Mouse (Mus musculus): ENCODE measurements around the gene Nol4l. TPM values are rescaled to one million over a fixed set of nuclear protein-coding genes. Genes with fewer than 3 reads are reported as not detected.
A peak's percentile ranks its signal among the peaks of the same experiment; 100 is the strongest.

Nol4l gene
- polyA plus RNA-seq, 1 experiment from 2014 or later: 6.9 TPM

DNA sequence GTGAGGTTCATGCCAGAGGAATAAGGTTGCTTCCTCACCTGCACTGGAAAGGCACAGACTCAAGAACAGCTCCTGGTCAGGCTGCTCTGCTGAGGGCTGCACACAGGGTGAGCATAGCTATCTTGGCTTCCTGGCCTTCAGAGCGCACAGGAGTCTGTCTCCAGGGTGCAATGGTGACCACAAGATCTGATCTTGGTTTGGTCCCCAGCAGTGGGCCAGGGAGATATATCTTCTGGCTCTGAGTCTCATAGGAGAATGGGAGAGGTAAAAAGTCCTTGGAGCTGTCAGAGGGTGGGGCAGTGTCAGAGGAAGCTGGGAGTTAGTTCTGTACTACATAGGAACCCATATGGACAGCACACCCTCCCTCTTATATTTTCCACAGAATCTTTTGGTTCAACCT, 50.3 kb downstream of the Nol4l start:
- Histone ChIP-seq H3K36me3 (no peaks in the 10 kb centered on the region), H3K27me3 (no peaks in the 10 kb centered on the region), H3K4me2 (no peak overlapping the region), H3K9ac (no peak overlapping the region), H3K4me3 (no peak overlapping the region), H3K4me1 (replicated peaks) (peaks cover 62% of the 10 kb centered on the region), H3K9me3 (replicated peaks) (no peaks in the 10 kb centered on the region), H3K27ac (no peak overlapping the region)
- ATAC-seq (replicated peaks; ENCODE audit: insufficient number of reproducible peaks, insufficient read depth, low FRiP score, low read depth): no peak
- 80% methylated on average over 1 of the region's 1 CpGs for WGBS

DNA sequence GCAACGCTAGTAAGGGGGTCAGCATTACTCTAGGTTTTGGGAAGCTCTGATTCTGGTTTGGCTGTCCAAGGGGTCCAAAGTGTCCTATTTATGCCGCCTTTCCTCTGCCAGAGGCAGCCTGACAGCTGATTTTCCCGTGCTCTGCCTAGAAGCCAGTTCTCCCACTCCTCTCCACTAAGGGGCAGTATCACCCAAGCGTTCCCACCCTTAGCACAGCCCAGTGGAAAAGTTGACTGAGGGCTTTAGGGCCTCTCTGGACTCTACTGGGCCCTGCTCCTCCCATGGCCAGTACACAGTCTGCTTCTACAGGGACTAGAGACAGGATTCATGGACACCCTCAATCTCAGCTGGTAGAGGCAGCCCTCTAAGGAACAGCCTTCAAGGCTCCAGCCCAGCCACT, 51.2 kb downstream of the Nol4l start:
- H3K27ac ChIP-seq: peak overlapping the region; percentile 39
- peaks cover 61% of the 10 kb centered on the region for H3K4me1 ChIP-seq (replicated peaks)
- no peak overlapping the region for H3K4me2 ChIP-seq
- H3K27me3 ChIP-seq: no peaks in the 10 kb centered on the region
- H3K9me3 ChIP-seq (replicated peaks): no peaks in the 10 kb centered on the region
- no peaks in the 10 kb centered on the region for H3K36me3 ChIP-seq
- 12% methylated on average over 4 of the region's 4 CpGs for whole genome bisulfite sequencing
- peak; percentile 58 for ATAC-seq (replicated peaks; ENCODE audit: insufficient number of reproducible peaks, insufficient read depth, low FRiP score, low read depth)
- no peak overlapping the region for H3K4me3 ChIP-seq
- H3K9ac ChIP-seq: peak overlapping the region; percentile 42; the same call in 1 of the 2 replicates

DNA sequence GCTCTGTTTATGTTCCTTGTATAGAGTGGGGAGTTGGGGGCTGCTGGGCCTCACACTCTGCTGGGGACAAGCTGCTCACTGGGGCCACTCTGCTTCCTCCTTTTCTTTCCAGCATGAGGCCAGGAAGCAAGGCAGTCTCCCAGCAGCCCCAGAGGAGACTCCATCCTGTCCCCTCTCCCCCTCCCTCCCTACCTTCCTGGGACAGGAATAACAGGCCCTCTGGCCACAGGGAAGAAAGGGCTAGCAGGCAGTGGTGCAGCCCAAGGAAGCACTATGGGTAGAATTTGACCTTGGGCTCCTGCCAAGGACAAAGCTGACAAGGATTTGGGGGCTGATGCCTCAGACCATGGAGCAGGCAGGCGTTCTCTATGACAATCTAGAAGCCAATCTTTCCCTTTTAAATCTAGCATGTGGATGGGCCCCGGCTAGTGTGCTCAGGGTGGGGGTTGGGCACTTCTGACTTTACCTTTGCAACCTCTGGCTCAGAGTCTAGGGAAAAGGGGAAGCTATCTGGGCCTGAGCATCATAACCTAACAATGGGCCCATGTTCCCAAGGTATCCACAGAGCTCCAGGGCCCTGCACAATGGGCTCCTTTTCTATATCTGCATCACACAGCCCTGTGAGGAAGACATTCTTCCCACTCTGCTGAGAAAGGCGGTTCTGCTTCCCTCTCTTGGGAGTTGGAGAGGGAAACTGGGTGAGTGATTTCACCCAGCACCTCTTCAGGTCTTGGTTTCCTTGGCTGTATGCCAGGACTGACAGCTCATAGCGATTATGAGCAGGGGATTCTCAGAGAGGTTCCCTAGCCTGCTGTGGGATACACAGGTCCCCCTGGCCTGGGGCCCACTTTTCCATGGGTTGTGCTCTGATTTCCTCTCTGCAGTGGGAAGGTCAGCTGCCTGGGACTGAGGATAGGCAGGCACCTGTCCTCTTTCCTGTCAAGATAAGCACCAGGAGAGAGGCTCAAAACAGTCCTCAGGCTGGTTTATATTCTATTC, 54.4 kb downstream of the Nol4l start:
- no peaks in the 10 kb centered on the region for H3K27me3 ChIP-seq
- H3K4me1 ChIP-seq (replicated peaks): peaks cover 50% of the 10 kb centered on the region
- no peak overlapping the region for H3K4me2 ChIP-seq
- 12% methylated on average over 4 of the region's 4 CpGs for WGBS
- H3K27ac ChIP-seq: peak overlapping the region; percentile 87
- peak; percentile 76 for ATAC-seq (replicated peaks; ENCODE audit: insufficient number of reproducible peaks, insufficient read depth, low FRiP score, low read depth)
- H3K36me3 ChIP-seq: no peaks in the 10 kb centered on the region
- no peaks in the 10 kb centered on the region for H3K9me3 ChIP-seq (replicated peaks)
- H3K9ac ChIP-seq: 0 out of 2 replicates have a peak overlapping the region, but pooled peaks have one; percentile 4
- no peak overlapping the region for H3K4me3 ChIP-seq

DNA sequence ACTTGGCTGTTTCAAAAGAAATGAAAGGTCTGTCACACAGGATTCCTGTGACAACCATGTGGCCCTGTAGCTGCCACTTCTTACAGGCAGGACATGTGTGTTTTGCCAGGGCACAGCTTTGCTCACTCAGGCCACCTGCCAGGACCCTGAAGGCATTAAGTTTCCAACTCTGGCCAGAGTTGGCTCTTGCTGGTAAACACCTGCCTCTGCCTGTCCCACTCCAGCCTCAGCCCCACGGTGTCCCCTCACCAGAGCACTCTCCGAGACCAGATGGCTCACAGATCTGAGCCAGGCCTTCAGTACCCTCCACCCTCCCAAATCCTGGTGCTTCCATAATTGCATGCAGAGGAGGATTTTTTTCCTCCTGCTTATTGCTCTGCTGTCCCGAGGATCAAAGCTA, 58.8 kb downstream of the Nol4l start:
- Histone ChIP-seq H3K27me3 (no peaks in the 10 kb centered on the region), H3K9me3 (replicated peaks) (no peaks in the 10 kb centered on the region), H3K4me1 (replicated peaks) (peaks cover 36% of the 10 kb centered on the region), H3K9ac (no peak overlapping the region), H3K4me2 (no peak overlapping the region), H3K36me3 (no peaks in the 10 kb centered on the region), H3K27ac (no peak overlapping the region), H3K4me3 (no peak overlapping the region)
- 69% methylated on average over 3 of the region's 3 CpGs for WGBS
- ATAC-seq (replicated peaks; ENCODE audit: insufficient number of reproducible peaks, insufficient read depth, low FRiP score, low read depth): no peak

DNA sequence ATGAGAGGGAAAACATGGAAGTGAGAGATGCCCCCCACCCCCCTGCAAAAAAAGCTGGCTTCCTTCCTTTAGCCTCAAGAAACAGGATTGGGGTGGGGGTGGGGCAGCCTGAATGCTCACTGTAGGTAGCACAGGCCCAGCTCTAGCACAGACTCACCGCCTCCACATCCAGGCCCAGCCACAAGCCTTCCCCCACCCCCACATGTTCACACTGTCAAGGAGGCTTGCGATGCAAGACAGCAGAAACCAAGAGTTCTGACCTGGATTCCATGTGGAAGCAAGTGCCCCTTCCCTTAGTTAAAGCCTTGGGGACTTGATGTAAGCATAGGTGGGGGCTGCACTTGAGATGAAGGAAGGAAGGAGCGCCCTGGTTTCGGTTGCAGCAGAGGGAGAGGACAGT, 60.0 kb downstream of the Nol4l start:
- Histone ChIP-seq H3K9ac (no peak overlapping the region), H3K4me2 (no peak overlapping the region)
- WGBS: 44% methylated on average over 4 of the region's 4 CpGs

DNA sequence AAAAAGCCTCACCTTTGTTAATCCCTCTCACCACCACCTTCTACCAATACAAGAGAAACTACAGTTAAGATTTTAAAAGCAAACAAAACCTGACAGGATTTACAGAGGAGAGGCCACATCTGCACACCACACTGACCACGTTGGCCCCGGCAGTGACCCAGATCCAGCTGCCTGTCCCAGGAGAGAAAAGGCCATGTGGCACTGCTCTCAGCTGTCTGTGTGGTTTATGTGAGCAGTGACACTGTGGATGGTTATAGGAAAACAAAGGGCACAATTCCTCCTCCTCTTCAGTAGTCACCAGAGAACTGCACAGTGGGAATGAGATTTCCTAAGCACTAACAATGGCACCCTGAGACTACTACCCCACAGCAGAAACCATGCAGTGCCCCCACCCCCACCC, 60.5 kb downstream of the Nol4l start:
- Histone ChIP-seq H3K27me3 (no peaks in the 10 kb centered on the region), H3K9ac (no peak overlapping the region), H3K27ac (peak overlapping the region; percentile 16; the same call in 1 of the 2 replicates), H3K36me3 (no peaks in the 10 kb centered on the region), H3K4me3 (no peak overlapping the region), H3K4me1 (replicated peaks) (peaks cover 20% of the 10 kb centered on the region), H3K9me3 (replicated peaks) (no peaks in the 10 kb centered on the region), H3K4me2 (no peak overlapping the region)
- ATAC-seq (replicated peaks; ENCODE audit: insufficient number of reproducible peaks, insufficient read depth, low FRiP score, low read depth): no peak
- WGBS: 27% methylated on average over 2 of the region's 2 CpGs

More for the DNA sequence above, 60.0 kb downstream of the Nol4l start:
- no peaks in the 10 kb centered on the region for H3K9me3 ChIP-seq (replicated peaks)
- peaks cover 24% of the 10 kb centered on the region for H3K4me1 ChIP-seq (replicated peaks)
- H3K27me3 ChIP-seq: no peaks in the 10 kb centered on the region
- H3K27ac ChIP-seq: peak overlapping the region; percentile 16; the same call in 1 of the 2 replicates
- no peaks in the 10 kb centered on the region for H3K36me3 ChIP-seq
- H3K4me3 ChIP-seq: no peak overlapping the region
- ATAC-seq (replicated peaks; ENCODE audit: insufficient number of reproducible peaks, insufficient read depth, low FRiP score, low read depth): peak; percentile 69; the same call in 1 of the 2 replicates

DNA sequence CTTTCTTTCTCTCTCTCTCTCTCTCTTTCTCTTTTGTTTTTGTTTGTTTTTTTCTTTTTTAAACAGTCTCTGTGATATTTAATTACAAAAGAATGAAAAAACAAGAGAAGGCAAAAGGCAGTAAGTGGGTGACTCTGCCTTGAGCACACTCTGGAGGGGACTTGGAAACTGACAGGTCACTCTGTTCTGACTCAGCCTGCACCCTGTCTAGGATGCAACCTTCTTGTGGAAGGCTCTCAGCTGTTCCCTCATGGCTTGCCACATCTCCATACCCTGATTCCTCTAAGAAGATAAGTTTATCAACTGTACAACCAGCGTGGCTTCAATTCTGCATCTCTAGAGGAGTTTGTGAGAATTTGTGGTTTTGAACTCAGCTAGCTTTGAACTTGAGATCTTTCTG, 62.4 kb downstream of the Nol4l start:
- Histone ChIP-seq H3K27me3 (no peaks in the 10 kb centered on the region), H3K4me1 (replicated peaks) (peaks cover 14% of the 10 kb centered on the region), H3K9me3 (replicated peaks) (no peaks in the 10 kb centered on the region), H3K9ac (no peak overlapping the region), H3K4me2 (no peak overlapping the region), H3K36me3 (peaks cover 4% of the 10 kb centered on the region; the same call in 1 of the 2 replicates), H3K27ac (no peak overlapping the region), H3K4me3 (no peak overlapping the region)
- ATAC-seq (replicated peaks; ENCODE audit: insufficient number of reproducible peaks, insufficient read depth, low FRiP score, low read depth): no peak
- WGBS: 50% methylated on average over 1 of the region's 1 CpGs

DNA sequence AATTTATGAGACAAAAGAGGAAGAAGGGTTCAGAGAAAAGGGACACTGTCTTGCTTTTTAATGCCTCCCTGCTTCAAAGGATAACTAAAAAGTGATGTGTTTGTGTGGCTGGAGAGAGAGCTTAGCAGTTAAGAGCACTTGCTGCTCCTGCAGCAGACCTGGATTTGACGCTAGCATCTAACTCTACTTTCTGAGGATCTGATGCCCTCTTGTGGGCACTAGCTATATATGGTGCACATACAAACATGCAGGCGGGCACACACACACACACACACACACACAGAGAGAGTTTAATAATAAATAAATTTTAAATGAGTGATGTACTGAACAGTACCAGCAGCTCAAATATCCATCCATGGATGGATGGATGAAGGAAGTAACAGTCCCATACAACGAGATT, 66.5 kb downstream of the Nol4l start:
- H3K27me3 ChIP-seq: no peaks in the 10 kb centered on the region
- WGBS: 86% methylated on average over 3 of the region's 3 CpGs

DNA sequence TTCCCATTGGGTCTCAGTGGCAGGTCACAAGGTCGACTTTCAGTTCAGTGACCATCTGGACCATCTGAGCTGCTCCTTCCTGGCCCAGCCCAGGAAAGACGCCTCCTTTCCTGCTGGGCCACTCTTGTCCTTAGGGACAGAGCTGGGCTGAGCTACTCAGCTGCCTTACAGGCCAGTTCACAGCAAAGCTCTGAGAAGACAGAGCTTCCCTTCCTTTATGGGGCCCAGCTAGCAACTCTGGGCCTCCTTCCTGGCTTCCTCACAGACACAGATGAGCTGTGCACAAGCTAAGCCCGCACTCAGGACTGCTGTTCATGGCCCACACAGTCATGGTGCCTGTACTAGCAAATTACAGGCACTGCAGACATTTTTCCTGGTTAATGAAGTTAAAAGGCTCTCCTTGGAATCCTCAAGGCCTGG, 71.7 kb downstream of the Nol4l start:
- no peak overlapping the region for H3K4me3 ChIP-seq
- H3K4me2 ChIP-seq: no peak overlapping the region
- H3K36me3 ChIP-seq: no peaks in the 10 kb centered on the region
- H3K27me3 ChIP-seq: no peaks in the 10 kb centered on the region
- H3K4me1 ChIP-seq (replicated peaks): peaks cover 44% of the 10 kb centered on the region
- ATAC-seq (replicated peaks; ENCODE audit: insufficient number of reproducible peaks, insufficient read depth, low FRiP score, low read depth): peak; percentile 50; the same call in 1 of the 2 replicates
- 51% methylated on average over 3 of the region's 3 CpGs for WGBS
- no peaks in the 10 kb centered on the region for H3K9me3 ChIP-seq (replicated peaks)
- no peak overlapping the region for H3K9ac ChIP-seq
- H3K27ac ChIP-seq: peak overlapping the region; percentile 76

More for the DNA sequence above, 66.5 kb downstream of the Nol4l start:
- H3K4me1 ChIP-seq (replicated peaks): peaks cover 9% of the 10 kb centered on the region
- no peak for ATAC-seq (replicated peaks; ENCODE audit: insufficient number of reproducible peaks, insufficient read depth, low FRiP score, low read depth)
- H3K4me3 ChIP-seq: no peak overlapping the region
- H3K36me3 ChIP-seq: peaks cover 4% of the 10 kb centered on the region; the same call in 1 of the 2 replicates
- no peaks in the 10 kb centered on the region for H3K9me3 ChIP-seq (replicated peaks)
- H3K4me2 ChIP-seq: no peak overlapping the region
- no peak overlapping the region for H3K9ac ChIP-seq
- H3K27ac ChIP-seq: no peak overlapping the region

DNA sequence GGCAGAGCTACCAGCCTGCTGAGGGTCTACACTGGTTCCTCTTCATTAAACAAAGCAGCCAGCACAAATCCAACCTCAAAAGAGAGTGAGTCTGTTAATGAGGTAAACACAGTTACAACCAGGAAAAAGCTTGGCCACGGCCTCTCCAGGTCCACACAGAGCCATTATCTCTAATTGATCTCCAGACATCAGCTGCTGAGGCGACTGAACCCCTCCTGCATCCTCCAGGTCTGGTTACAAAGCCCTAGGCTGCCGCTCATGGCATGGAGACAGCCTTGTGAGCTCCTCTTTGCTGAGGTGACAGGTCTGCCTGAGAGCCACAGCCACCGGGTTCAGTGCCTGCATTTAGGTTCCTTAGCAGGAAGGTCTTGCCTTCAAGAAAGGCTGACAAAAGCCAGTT, 72.3 kb downstream of the Nol4l start:
- ATAC-seq (replicated peaks; ENCODE audit: insufficient number of reproducible peaks, insufficient read depth, low FRiP score, low read depth): no peak
- Histone ChIP-seq H3K27ac (peak overlapping the region; percentile 76), H3K4me1 (replicated peaks) (peaks cover 44% of the 10 kb centered on the region), H3K4me2 (no peak overlapping the region), H3K9ac (no peak overlapping the region), H3K9me3 (replicated peaks) (no peaks in the 10 kb centered on the region), H3K27me3 (no peaks in the 10 kb centered on the region), H3K36me3 (no peaks in the 10 kb centered on the region), H3K4me3 (no peak overlapping the region)
- 36% methylated on average over 4 of the region's 4 CpGs for WGBS

DNA sequence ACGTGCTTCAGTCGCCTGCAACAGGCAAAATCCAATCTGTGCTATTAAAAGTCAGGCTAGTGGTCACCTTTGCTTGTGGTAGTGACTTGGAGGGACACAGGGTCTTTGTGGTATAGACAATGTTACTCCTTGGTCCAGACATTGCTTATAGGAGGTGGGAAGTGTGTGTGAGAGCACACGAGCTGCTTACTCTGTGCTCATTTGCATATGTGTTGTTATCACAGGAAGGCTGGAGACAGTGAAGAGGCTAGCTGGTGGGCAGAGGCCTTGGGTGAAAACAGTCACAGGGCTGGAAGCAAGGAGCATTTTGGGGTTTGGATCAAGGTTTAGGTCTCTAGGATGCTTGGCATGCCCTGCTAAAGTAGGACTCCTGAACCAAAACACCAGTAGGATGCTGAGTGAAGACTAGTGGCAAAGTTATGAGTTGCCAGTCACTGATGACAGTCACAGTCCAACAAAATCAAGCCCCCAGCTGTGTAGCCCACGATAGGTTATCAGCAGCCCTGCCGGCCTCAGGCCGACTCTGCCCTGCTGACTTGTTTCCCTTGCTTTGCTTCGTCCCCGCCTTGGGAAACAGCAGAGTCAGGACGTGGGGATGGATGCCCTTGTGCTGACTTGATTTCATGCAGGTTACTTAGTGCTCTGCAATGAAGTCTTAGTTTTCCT, 74.8 kb downstream of the Nol4l start:
- Histone ChIP-seq H3K27me3 (no peaks in the 10 kb centered on the region), H3K36me3 (no peaks in the 10 kb centered on the region), H3K4me2 (no peak overlapping the region), H3K4me1 (replicated peaks) (peaks cover 41% of the 10 kb centered on the region), H3K4me3 (no peak overlapping the region), H3K27ac (0 out of 2 replicates have a peak overlapping the region, but pooled peaks have one; percentile 39), H3K9ac (no peak overlapping the region), H3K9me3 (replicated peaks) (no peaks in the 10 kb centered on the region)
- WGBS: 30% methylated on average over 9 of the region's 9 CpGs
- ATAC-seq (replicated peaks; ENCODE audit: insufficient number of reproducible peaks, insufficient read depth, low FRiP score, low read depth): no peak

Data from heart, embryonic 15.5 days (tissue).